Mouse (Mus musculus) gastrocnemius, adult 8-10 months (tissue): Measurements from ENCODE around the gene Dmrta2. TPM values are rescaled to one million over a fixed set of nuclear protein-coding genes. Genes with fewer than 3 reads are reported as not detected.

Experiments
- DNase-seq, 2 experiments: peaks; one replicate each; pipeline ENCODE4 v3.0.0; 2022; ENCODE audit warnings: low spot score in 2 of 2
- total RNA-seq, 4 experiments: library from RNA; stranded (reverse); gene quantifications; 2 replicates each; pipeline ENCODE4 v1.2.4; 2022

Dmrta2 gene
- total RNA-seq, 4 experiments from 2014 or later = 0.15 TPM; not detected in 3

DNA sequence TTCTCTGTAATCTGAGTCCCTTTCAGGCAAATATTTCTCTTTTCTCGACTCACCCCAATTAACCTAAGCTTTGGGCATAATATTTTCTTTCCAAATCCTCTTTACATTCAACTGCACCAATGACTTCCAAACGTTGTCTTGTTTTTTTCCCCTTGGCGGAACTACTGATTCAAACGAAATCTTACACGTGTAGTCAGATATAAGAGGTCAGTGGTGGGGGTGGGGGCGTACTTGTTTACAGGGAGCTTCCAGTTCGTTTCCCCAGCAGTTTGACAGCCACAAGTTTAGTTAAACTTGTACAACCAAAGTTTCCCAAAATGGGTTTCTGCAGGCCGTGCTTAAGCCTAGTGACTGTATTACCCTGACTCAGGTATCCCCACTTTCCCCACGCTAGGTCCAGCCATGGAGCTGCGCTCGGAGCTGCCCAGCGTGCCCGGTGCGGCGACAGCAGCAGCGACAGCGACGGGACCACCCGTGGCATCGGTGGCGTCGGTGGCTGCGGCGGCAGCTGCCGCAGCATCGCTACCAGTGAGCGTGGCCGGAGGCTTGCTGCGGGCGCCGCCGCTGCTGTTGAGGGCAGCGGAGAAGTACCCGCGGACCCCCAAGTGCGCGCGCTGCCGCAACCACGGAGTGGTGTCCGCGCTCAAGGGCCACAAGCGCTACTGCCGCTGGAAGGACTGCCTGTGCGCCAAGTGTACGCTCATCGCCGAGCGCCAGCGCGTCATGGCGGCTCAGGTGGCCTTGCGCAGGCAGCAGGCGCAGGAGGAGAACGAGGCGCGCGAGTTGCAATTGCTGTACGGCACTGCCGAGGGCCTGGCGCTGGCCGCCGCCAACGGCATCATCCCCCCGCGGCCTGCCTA, 1.8 kb downstream of the Dmrta2 start:
- no peak for DNase-seq

GRCm38 (mm10) chr4:109980321-109981082, 2.6 kb downstream of the Dmrta2 start:
- no peak for DNase-seq

DNA sequence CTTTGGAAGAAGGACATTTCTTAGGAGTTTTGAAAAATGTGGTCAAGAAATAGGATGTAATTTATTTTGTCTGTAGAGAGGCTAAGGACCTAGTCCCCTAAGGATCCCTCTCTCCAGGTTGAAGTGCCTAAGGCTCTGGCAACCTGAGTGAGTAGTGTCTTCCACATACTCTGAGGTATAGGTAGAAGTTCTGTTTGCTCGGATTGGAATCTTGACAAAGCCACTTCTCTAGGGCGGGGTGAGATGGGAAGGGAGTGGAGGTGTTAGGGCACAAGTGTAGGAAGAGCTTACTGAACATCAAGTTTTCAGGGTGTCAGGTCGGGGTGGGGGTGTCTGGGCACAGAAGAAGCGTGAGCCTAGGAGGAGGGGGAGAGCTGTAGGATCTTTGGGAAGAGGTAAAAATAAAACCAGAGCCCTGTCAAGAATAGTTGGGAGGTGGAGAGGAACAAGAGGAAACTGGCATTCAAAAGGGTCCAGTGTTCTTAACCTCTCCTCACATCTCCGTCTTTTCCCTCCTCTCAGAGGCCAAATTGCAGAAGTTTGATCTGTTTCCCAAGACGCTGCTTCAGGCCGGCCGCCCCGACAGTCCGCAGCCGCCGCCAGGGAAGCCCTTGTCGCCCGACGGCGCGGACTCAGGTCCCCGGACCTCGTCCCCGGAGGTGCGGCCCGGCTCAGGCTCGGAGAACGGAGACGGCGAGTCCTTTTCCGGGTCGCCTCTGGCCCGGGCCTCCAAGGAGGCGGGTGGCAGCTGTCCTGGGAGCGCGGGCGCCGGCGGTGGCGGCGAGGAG, 3.4 kb downstream of the Dmrta2 start:
- DNase-seq = no peak

- DNase-seq = no peak
Observed at GRCm38 (mm10) chr4:109981871-109982680, 4.2 kb downstream of the Dmrta2 start.

DNA sequence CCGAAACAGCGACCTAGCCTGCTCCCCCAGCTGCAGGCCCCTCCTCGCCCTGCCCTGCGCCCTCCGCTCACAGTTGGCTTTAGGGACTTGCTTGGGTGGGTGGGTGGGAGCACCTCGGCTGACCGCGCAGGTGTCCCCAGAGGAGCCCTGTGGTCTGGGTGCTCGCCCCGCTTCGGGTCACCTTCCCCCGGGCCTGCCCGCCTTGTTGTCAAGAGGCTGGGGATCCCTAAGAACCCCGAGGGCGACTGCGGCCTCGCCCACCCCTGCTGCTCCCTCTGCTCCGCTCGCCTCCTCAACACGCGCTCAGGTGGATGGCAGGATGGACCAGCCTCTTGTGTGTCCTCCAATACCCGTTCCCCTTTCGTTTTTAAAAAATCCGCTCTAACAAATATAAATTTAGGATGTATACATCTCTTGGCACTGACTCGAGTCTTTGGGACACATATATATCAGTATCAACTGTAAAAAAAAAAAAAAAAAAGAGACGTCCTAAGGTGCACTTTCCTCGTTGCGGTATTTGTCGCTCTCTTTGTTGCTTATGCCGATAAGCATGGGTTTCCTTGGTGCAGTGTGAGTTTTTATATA, 4.9 kb downstream of the Dmrta2 start:
- no peak for DNase-seq

DNA sequence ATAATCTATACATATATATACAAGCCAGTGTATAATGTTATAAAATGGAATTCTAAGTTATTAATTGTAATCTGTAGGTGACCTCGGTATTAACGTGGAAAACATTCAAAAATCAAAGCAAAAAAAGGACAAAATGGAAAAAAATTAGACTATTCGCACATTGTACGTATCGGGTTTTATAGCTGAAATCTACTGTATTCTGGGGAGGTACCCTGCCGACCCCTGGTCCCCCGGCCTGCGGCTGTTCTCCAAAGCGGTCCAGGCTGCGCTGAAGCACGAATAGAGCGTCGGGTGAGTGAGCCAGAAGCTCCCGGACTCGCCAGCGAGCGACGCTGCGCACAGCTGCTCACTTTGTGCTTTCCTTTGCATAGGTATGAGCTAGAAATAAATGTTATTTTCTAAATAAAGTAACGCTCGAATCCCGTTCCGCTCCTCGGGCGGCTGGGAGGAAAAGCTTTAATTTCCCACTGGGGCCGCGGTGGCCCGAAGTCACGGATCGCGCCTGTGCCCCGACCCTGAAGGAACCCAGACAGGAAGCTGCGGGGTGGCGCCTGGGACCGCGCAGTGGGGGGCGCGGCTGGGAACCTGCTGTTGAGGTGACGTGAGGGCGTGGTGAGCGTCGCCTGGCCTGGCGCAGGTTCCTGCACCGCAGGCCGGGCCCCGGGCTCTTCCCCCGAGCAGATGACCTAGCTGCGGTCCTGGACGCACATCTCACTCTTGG, 5.6 kb downstream of the Dmrta2 start:
- no peak for DNase-seq

DNA sequence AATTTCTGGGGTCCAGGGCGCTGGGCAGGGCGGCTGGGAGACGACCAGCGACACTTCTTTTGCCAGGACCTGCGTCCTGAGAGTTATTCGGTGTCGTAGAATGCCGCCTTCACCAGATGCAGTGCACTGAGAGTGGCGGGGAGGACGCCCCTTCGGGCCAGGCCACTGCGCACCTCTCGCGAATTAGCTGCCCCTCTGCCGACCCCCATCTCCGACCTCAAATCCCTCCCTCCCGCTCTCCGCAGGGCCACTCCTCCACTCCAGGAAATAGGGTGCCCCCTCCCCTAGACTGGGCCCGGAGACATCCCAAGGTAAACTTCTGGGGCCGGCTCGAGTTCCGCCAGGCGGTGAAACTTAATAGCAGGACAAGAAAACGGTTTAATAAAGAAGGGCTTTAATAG, 6.2 kb downstream of the Dmrta2 start:
- no peak for DNase-seq

DNA sequence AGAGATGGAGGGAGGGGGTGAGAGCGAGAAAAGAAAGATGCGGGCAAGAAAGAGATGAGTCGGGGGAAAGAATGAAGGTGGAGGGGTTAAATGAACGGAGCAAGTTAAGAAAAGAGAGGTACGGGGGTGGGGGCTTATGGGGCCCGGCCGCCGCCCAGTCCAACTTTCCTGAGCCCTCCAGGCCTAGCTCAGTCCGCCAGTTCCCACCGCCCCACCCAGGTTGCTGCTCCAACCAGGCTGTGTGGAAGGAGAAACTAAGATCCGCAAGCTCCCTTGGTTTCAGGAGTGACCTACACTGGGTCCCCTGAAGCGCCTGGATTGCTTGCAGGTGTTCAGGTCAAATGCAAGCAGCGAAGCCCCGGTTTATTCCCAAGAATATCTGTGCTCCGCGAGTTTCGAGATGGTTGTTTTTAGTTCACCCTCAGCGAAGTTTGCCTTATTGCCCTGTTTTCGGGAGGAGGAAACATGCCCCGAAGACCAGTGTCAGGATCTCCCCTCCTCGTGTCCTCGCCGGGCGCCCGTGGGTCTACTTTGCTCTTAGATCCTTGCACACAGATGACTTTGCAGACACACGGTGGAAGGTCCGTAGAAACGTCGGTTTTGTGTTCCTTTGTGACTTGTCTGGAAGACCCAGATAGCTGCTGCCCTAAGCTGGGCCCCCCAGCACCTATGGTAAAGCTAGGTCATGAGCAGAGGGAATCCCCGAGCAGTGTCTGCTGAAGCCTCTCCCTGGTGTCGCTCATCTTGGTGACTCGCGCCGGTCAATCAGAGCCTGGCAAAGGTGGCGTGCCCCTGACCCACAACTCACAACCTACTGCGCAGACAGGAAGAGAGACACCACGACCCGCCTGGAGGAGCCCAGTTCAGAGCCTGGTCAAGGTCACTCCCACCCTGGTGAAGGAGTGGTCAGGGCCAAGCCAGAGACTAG, 6.9 kb downstream of the Dmrta2 start:
- DNase-seq = no peak

- DNase-seq = no peak
Observed at GRCm38 (mm10) chr4:109985424-109986172, 7.7 kb downstream of the Dmrta2 start.

GRCm38 (mm10) chr4:109986301-109986700, 8.4 kb downstream of the Dmrta2 start:
- no peak for DNase-seq

- DNase-seq = no peak
Observed at GRCm38 (mm10) chr4:109986748-109987355, 9.0 kb downstream of the Dmrta2 start.

DNA sequence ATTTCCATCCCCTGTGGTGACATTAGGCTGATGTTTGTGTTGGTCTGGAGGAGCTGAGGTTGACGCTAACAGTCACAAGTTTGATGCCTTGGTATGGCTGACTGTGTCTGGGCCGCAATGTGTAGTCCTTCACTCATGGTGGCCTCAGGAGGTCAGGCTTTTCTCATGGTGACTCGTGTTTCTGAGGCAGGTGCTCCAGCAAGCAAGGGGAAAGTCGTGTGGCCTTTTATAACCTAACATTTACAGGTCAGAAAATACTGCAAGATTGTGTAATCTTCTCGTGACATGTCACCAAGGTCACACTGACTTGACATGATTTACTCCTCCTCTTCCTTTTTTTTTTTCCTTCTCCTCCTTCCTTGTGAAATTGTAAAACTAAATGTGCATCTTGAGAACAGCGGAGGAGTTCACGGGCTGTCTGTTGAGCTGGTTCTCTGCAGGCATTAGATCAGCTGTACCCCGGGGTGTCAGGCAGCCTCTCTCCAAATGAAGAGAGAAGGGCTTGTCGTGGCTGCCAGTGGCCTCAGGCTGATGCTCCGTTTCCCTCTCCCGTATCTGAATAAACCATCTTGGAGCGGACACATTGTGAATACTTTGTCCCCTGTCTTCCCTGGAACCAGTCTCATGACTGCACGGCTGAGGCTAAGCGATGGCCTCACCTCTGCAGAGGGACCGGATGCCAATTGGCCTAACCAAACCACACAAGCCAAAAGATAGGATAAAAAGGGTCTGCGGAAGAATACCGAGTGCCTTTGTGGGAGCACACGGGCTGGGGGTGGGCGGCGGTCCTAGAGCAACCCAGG, 9.9 kb downstream of the Dmrta2 start:
- DNase-seq = no peak

DNA sequence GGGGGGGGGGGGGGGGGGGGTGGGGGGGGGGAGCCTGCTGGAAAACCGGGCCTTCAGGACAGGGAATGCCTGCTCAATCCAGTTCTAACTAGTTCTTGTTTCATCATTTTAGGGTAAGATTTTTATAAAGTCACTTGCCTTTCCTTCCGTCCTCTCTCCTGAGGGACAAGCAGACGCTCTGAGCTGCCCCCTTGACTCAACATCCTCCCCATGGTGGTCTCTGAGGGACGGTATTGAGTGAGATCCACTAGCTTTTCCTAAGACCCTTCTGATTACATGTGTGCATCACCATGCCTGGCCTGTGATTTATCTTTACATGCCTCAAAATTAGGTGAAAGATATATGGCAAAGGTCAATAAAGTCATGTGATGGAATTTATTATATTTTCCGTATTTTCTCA, 10.6 kb downstream of the Dmrta2 start:
- no peak for DNase-seq

GRCm38 (mm10) chr4:109989213-109989612, 11.4 kb downstream of the Dmrta2 start:
- DNase-seq = no peak

- no peak for DNase-seq
Observed at GRCm38 (mm10) chr4:110006044-110006443, 28.2 kb downstream of the Dmrta2 start.

GRCm38 (mm10) chr4:110019145-110019544, 41.3 kb downstream of the Dmrta2 start:
- DNase-seq = no peak

DNA sequence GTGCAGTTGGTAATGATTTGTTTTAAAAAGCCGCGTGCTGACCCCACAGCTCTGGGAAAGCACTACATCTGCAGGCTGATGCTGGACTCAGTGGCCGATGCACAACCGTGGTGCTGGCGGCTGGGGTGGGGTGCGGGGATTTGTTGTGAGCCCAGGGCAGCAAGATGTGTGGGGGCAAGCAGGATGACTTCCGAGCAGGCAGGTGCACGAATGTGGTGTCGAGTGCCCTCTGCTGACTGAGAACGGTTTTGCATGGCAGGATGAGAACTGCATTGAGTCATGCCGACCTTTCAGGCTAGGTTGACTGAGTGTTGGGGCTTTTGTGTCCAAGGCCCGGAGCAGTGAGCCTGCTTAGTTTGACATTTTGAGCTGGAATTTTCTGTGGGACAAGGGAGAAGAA, 42.4 kb downstream of the Dmrta2 start:
- DNase-seq = peak in 1 of 2 experiments; percentile 16
